Mouse (Mus musculus): Measurements from ENCODE around the gene Fndc9. TPM values are rescaled to one million over a fixed set of nuclear protein-coding genes. Genes with fewer than 3 reads are reported as not detected.

The Fndc9 gene
- polyA plus RNA-seq, 1 experiment from 2014 or later, result 0.09 TPM

GRCm38 (mm10) chr11:46263291-46263690, 28.0 kb downstream of the Fndc9 start:
- no peak overlapping the region for H3K9ac ChIP-seq
- no peaks in the 10 kb centered on the region for H3K36me3 ChIP-seq
- WGBS, result 83% methylated on average over 11 of the region's 11 CpGs

GRCm38 (mm10) chr11:46264584-46264983, 29.3 kb downstream of the Fndc9 start:
- no peaks in the 10 kb centered on the region for H3K4me1 ChIP-seq
- H3K9me3 ChIP-seq, result no peaks in the 10 kb centered on the region
- no peaks in the 10 kb centered on the region for H3K27me3 ChIP-seq (replicated peaks)
- H3K36me3 ChIP-seq, result no peaks in the 10 kb centered on the region
- H3K4me2 ChIP-seq, result no peak overlapping the region
- no peak overlapping the region for H3K4me3 ChIP-seq
- 71% methylated on average over 3 of the region's 3 CpGs for WGBS
- H3K9ac ChIP-seq, result no peak overlapping the region
- H3K27ac ChIP-seq (replicated peaks), result no peak overlapping the region
- ATAC-seq (ENCODE audit: extremely low read depth, insufficient number of reproducible peaks, low FRiP score, low TSS enrichment), result no peak

More at GRCm38 (mm10) chr11:46263291-46263690, 28.0 kb downstream of the Fndc9 start:
- no peaks in the 10 kb centered on the region for H3K27me3 ChIP-seq (replicated peaks)
- ATAC-seq (ENCODE audit: extremely low read depth, insufficient number of reproducible peaks, low FRiP score, low TSS enrichment), result no peak
- H3K9me3 ChIP-seq, result no peaks in the 10 kb centered on the region
- H3K4me3 ChIP-seq, result no peak overlapping the region
- H3K4me2 ChIP-seq, result no peak overlapping the region
- no peak overlapping the region for H3K27ac ChIP-seq (replicated peaks)
- H3K4me1 ChIP-seq, result no peaks in the 10 kb centered on the region

GRCm38 (mm10) chr11:46265031-46265786, 29.9 kb downstream of the Fndc9 start:
- no peaks in the 10 kb centered on the region for H3K4me1 ChIP-seq
- no peaks in the 10 kb centered on the region for H3K36me3 ChIP-seq
- no peak overlapping the region for H3K4me3 ChIP-seq
- 80% methylated on average over 11 of the region's 11 CpGs for WGBS
- H3K27me3 ChIP-seq (replicated peaks), result no peaks in the 10 kb centered on the region
- no peak overlapping the region for H3K9ac ChIP-seq
- H3K4me2 ChIP-seq, result no peak overlapping the region
- no peak overlapping the region for H3K27ac ChIP-seq (replicated peaks)
- ATAC-seq (ENCODE audit: extremely low read depth, insufficient number of reproducible peaks, low FRiP score, low TSS enrichment), result no peak
- H3K9me3 ChIP-seq, result no peaks in the 10 kb centered on the region

- WGBS, result 18% methylated on average over 7 of the region's 7 CpGs
- ATAC-seq (ENCODE audit: extremely low read depth, insufficient number of reproducible peaks, low FRiP score, low TSS enrichment), result no peak
- H3K4me1 ChIP-seq, result no peaks in the 10 kb centered on the region
These were observed 33.7 kb downstream of the Fndc9 start for GRCm38 (mm10) chr11:46268991-46269390.

GRCm38 (mm10) chr11:46269391-46269790, 34.1 kb downstream of the Fndc9 start:
- no peak overlapping the region for H3K4me2 ChIP-seq
- 77% methylated on average over 9 of the region's 9 CpGs for WGBS
- no peak for ATAC-seq (ENCODE audit: extremely low read depth, insufficient number of reproducible peaks, low FRiP score, low TSS enrichment)
- H3K4me3 ChIP-seq, result no peak overlapping the region
- no peak overlapping the region for H3K9ac ChIP-seq
- H3K4me1 ChIP-seq, result no peaks in the 10 kb centered on the region
- 0 out of 2 replicates have a peak, but pooled peaks cover 3% of the 10 kb centered on the region for H3K36me3 ChIP-seq
- H3K9me3 ChIP-seq, result no peaks in the 10 kb centered on the region
- H3K27me3 ChIP-seq (replicated peaks), result no peaks in the 10 kb centered on the region
- no peak overlapping the region for H3K27ac ChIP-seq (replicated peaks)

More at GRCm38 (mm10) chr11:46268991-46269390, 33.7 kb downstream of the Fndc9 start:
- Histone ChIP-seq H3K27me3 (replicated peaks) (no peaks in the 10 kb centered on the region), H3K27ac (replicated peaks) (no peak overlapping the region), H3K4me2 (no peak overlapping the region), H3K36me3 (0 out of 2 replicates have a peak, but pooled peaks cover 2% of the 10 kb centered on the region), H3K9me3 (no peaks in the 10 kb centered on the region), H3K4me3 (no peak overlapping the region), H3K9ac (no peak overlapping the region)

- ATAC-seq (ENCODE audit: extremely low read depth, insufficient number of reproducible peaks, low FRiP score, low TSS enrichment), result no peak
- Histone ChIP-seq H3K27ac (replicated peaks) (no peak overlapping the region), H3K4me3 (no peak overlapping the region)
These were observed 34.6 kb downstream of the Fndc9 start for GRCm38 (mm10) chr11:46269893-46270292.

GRCm38 (mm10) chr11:46272058-46272681, 36.8 kb downstream of the Fndc9 start:
- no peak overlapping the region for H3K4me2 ChIP-seq
- H3K4me1 ChIP-seq, result no peaks in the 10 kb centered on the region
- no peak overlapping the region for H3K9ac ChIP-seq
- no peak for ATAC-seq (ENCODE audit: extremely low read depth, insufficient number of reproducible peaks, low FRiP score, low TSS enrichment)
- H3K36me3 ChIP-seq, result 0 out of 2 replicates have a peak, but pooled peaks cover 3% of the 10 kb centered on the region
- H3K4me3 ChIP-seq, result no peak overlapping the region
- H3K27me3 ChIP-seq (replicated peaks), result no peaks in the 10 kb centered on the region
- no peaks in the 10 kb centered on the region for H3K9me3 ChIP-seq
- 67% methylated on average over 8 of the region's 8 CpGs for WGBS
- H3K27ac ChIP-seq (replicated peaks), result no peak overlapping the region

More at GRCm38 (mm10) chr11:46269893-46270292, 34.6 kb downstream of the Fndc9 start:
- Histone ChIP-seq H3K36me3 (0 out of 2 replicates have a peak, but pooled peaks cover 3% of the 10 kb centered on the region), H3K4me2 (no peak overlapping the region), H3K9ac (no peak overlapping the region), H3K9me3 (no peaks in the 10 kb centered on the region), H3K4me1 (no peaks in the 10 kb centered on the region), H3K27me3 (replicated peaks) (no peaks in the 10 kb centered on the region)
- 62% methylated on average over 3 of the region's 3 CpGs for WGBS

- no peak for ATAC-seq (ENCODE audit: extremely low read depth, insufficient number of reproducible peaks, low FRiP score, low TSS enrichment)
- Histone ChIP-seq H3K9me3 (no peaks in the 10 kb centered on the region), H3K36me3 (0 out of 2 replicates have a peak, but pooled peaks cover 3% of the 10 kb centered on the region), H3K4me1 (no peaks in the 10 kb centered on the region), H3K27ac (replicated peaks) (no peak overlapping the region), H3K9ac (no peak overlapping the region), H3K27me3 (replicated peaks) (no peaks in the 10 kb centered on the region), H3K4me3 (no peak overlapping the region), H3K4me2 (no peak overlapping the region)
- 93% methylated on average over 3 of the region's 3 CpGs for WGBS
These were observed 38.6 kb downstream of the Fndc9 start for GRCm38 (mm10) chr11:46273969-46274368.

GRCm38 (mm10) chr11:46275302-46275701, 40.0 kb downstream of the Fndc9 start:
- no peaks in the 10 kb centered on the region for H3K4me1 ChIP-seq
- no peak overlapping the region for H3K9ac ChIP-seq
- no peaks in the 10 kb centered on the region for H3K27me3 ChIP-seq (replicated peaks)
- no peak overlapping the region for H3K27ac ChIP-seq (replicated peaks)
- 0 out of 2 replicates have a peak, but pooled peaks cover 3% of the 10 kb centered on the region for H3K36me3 ChIP-seq
- ATAC-seq (ENCODE audit: extremely low read depth, insufficient number of reproducible peaks, low FRiP score, low TSS enrichment), result peak; percentile 39; the same call in 1 of the 2 replicates
- no peak overlapping the region for H3K4me2 ChIP-seq
- WGBS, result 2% methylated on average over 6 of the region's 6 CpGs
- no peaks in the 10 kb centered on the region for H3K9me3 ChIP-seq
- H3K4me3 ChIP-seq, result no peak overlapping the region

- WGBS, result 84% methylated on average over 8 of the region's 8 CpGs
- Histone ChIP-seq H3K4me1 (no peaks in the 10 kb centered on the region), H3K36me3 (0 out of 2 replicates have a peak, but pooled peaks cover 3% of the 10 kb centered on the region), H3K27ac (replicated peaks) (no peak overlapping the region), H3K9ac (no peak overlapping the region), H3K4me2 (no peak overlapping the region), H3K27me3 (replicated peaks) (no peaks in the 10 kb centered on the region), H3K4me3 (no peak overlapping the region), H3K9me3 (no peaks in the 10 kb centered on the region)
- no peak for ATAC-seq (ENCODE audit: extremely low read depth, insufficient number of reproducible peaks, low FRiP score, low TSS enrichment)
These were observed 40.8 kb downstream of the Fndc9 start for GRCm38 (mm10) chr11:46276168-46276567.

GRCm38 (mm10) chr11:46276778-46277177, 41.4 kb downstream of the Fndc9 start:
- no peaks in the 10 kb centered on the region for H3K27me3 ChIP-seq (replicated peaks)
- WGBS, result 34% methylated on average over 5 of the region's 5 CpGs
- no peak overlapping the region for H3K4me3 ChIP-seq
- H3K4me2 ChIP-seq, result no peak overlapping the region
- H3K9me3 ChIP-seq, result no peaks in the 10 kb centered on the region
- H3K9ac ChIP-seq, result no peak overlapping the region
- no peaks in the 10 kb centered on the region for H3K4me1 ChIP-seq
- H3K36me3 ChIP-seq, result 0 out of 2 replicates have a peak, but pooled peaks cover 3% of the 10 kb centered on the region
- no peak overlapping the region for H3K27ac ChIP-seq (replicated peaks)
- no peak for ATAC-seq (ENCODE audit: extremely low read depth, insufficient number of reproducible peaks, low FRiP score, low TSS enrichment)
